Mouse (Mus musculus) brain, embryonic 14.5 days (tissue): ENCODE results near the gene Myo1d. TPM values are rescaled to one million over a fixed set of nuclear protein-coding genes. Genes with fewer than 3 reads are reported as not detected.

Experiments used
- DNase-seq: peaks from one replicate; pipeline ENCODE4 v3.0.0-alpha.2; 2011; ENCODE audit warnings: low read depth
- CTCF ChIP-seq: fragments of 200-500 bp; IDR thresholded peaks from 2 replicates; pipeline ENCODE4 v1.5.1; 2012; ENCODE audit warnings: inconsistent platforms, mild to moderate bottlenecking, moderate library complexity, borderline replicate concordance; ENCODE audit not compliant: insufficient read depth, insufficient read length; ENCODE audit errors: extremely low read depth
- POLR2A ChIP-seq: fragments of 200-500 bp; IDR thresholded peaks from 2 replicates; pipeline ENCODE4 v1.6.1; 2012; ENCODE audit warnings: mild to moderate bottlenecking, inconsistent platforms, borderline replicate concordance; ENCODE audit not compliant: poor library complexity, insufficient read depth, insufficient read length, severe bottlenecking; ENCODE audit errors: extremely low read depth
- polyA plus RNA-seq: library from polyadenylated mRNA; depleted of rRNA; stranded (reverse); fragments of >200 nt; gene quantifications from 2 replicates; pipeline ENCODE4 v1.2.3, GENCODE M21; 2012

Gene Myo1d
- polyA plus RNA-seq, 1 experiment, result 2.2 TPM

DNA sequence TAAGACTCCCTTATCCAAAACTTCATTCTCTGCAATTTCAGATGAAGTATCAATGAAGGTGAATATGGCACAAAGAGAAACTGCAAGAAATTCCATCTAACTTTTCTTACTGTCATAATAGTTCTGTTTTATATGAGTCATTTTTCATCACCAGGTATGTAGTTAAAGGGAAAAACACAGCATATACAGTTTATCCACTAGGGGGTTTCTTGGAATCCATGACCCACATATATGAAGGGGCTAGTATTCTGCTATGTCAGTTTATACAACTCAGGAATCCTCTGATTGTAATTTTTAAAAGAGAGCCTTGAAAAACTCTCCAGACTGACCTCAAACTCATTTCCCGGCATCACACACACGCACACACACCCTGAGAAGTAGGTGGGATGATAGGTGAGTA, 2.1 kb downstream of the Myo1d start:
- no peak for DNase-seq

GRCm38 (mm10) chr11:80775535-80775934, 4.3 kb downstream of the Myo1d start:
- TF ChIP-seq CTCF (no peak), POLR2A (no peak)
- DNase-seq, result no peak

More for the DNA sequence above, 2.1 kb downstream of the Myo1d start:
- no peak for TF ChIP-seq POLR2A
- no peak for TF ChIP-seq CTCF

DNA sequence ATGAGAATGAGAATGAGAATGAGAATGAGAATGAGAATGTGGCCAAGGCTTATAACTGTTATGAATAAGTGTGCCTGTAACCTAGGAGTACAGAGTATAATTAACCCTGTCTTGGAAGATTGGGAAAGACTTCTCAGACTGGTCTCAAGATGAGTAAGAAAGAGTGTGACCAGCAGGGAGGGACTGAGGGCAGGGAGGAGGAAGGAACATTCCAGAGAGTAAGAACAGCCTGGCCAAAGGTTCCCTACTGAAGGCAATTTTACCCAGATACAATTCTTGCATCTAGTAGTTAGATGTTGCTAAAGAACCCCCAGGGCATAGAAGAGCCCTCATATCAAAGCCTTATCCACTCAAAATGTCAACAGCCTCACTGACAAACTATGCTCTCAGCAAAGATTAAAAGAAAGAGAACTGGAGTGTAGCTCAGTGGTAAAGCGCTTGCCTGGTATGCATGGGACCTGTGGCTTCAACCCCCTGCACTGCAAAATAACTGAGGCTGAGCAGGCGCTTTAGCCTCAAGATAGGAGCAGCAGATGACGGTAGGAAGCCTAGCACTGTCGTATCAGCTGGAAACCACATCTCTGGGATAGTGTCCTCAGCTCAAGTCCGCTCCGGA, 7.1 kb downstream of the Myo1d start:
- TF ChIP-seq POLR2A, result no peak
- TF ChIP-seq CTCF, result no peak
- no peak for DNase-seq

- TF ChIP-seq CTCF, result no peak
- no peak for TF ChIP-seq POLR2A
- DNase-seq, result no peak
These were observed 8.1 kb downstream of the Myo1d start for GRCm38 (mm10) chr11:80771596-80772250.

DNA sequence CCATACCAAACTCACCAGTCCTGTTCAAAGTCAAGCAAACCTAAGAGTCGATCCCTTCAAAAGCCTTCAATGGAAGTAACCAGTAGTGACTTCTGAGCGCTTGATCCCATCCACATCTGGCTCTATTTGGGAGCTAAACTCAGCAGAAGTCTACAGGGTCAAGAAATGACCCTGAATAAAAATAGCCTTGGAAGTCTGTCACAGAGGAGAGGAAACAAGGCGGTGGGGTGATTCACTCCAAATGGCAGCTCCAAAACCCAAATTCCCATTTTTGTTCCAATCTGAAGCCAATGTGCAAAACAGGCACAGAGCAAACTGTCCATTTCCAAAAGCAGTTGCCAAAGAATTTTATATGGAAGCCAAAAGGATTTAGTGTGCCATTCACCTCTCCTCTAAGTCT, 8.6 kb downstream of the Myo1d start:
- no peak for DNase-seq
- TF ChIP-seq POLR2A (no peak), CTCF (no peak)

DNA sequence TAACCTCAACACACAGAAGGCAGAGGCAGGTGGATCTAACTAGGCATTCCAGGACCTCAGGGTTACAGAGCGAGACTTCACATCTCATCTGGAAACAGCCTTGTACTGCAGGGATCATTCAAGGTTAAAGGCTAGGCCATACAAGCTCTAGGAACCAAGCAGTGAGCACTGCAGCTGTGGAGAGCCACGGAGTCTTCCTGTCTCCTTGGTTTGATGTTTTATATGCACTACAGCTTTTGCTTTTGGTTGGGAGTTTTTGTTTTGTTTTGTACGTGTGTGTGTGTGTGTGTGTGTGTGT, 12.6 kb downstream of the Myo1d start:
- TF ChIP-seq CTCF, result no peak
- TF ChIP-seq POLR2A, result no peak
- no peak for DNase-seq

DNA sequence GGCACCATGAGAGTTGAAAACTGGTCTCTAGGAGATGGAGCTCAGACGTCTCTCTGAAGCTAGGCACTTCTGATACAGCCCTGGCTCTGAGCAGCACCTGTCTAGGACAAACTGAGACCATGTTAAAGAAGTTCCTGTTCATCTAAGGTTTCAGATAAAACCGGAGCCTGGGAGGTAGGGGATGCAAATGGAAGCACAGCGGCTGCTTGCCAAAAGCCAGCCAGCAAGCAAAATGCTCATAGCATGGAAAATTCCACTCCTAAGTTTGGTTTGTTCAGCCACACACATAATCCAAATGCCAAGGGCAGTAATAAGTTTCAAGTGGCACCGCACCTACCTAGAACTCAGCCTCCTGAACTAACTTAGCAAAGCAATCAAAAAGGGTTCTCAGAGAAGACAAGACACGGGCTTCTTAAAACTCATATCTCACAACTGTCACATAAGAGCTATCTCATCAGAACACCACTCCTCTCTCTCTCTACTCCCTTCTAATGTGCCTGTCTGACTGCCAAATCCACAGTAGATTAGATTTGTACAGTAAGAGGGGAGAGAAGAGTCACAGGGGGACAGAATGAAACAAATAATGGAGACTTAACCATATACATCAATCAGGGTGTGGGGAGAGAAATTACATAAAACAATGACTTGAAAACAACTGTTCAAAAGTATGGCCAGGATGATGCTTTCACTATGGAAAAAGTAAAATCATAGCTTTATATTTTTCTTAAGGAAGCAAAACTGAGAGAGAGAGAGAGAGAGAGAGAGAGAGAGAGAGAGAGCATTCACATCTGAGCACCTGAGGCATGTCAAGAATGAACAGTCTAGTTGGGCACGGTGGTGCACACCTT, 13.1 kb downstream of the Myo1d start:
- DNase-seq, result no peak
- TF ChIP-seq CTCF (no peak), POLR2A (no peak)

DNA sequence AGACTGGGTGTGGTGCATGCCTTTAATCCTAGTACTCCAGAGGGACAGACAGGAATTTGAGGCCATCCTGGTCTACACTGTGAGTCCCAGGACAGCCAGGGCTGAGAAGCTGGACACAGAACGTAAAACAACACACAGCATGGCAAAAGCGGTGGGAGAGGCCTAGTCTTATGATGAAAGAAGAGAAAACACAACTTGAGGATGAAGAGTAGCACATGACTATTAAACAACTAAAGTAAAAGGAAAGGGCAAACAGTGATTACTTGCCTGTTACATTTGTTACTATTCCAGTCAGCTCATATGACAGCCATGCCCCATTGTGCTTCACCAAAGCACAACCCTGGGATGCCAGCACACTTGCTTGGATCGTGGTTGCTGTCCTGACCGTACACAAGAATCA, 13.8 kb downstream of the Myo1d start:
- TF ChIP-seq CTCF, result no peak
- TF ChIP-seq POLR2A, result no peak
- no peak for DNase-seq

DNA sequence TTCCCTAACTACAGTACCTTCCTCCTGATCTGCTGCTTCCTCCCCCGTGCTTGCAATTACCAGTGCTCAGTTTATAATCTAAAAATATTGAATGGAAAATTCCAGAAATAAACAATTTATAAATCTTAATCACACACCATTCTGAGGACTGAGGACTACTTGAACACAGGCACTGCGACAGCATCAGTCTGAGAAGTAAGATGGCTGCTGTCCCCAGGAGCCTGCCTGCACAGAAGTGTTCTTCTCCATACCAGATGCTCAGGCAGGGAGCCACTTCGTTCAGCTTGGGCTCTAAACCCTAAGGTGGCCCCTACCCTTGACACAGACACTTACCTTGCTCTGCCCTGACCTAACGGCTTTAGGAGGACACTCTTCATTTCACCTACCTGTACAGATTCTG, 17.8 kb downstream of the Myo1d start:
- TF ChIP-seq CTCF (no peak), POLR2A (no peak)
- no peak for DNase-seq

GRCm38 (mm10) chr11:80761285-80761974, 18.4 kb downstream of the Myo1d start:
- TF ChIP-seq CTCF, result no peak
- TF ChIP-seq POLR2A, result no peak
- DNase-seq, result no peak

- no peak for TF ChIP-seq CTCF
- TF ChIP-seq POLR2A, result no peak
- no peak for DNase-seq
These were observed 20.8 kb downstream of the Myo1d start for GRCm38 (mm10) chr11:80759023-80759422.

GRCm38 (mm10) chr11:80754201-80754600, 25.6 kb downstream of the Myo1d start:
- TF ChIP-seq POLR2A (no peak), CTCF (no peak)
- DNase-seq, result no peak
